Mouse (Mus musculus): ENCODE data around the gene Tgif1. TPM values are rescaled to one million over a fixed set of nuclear protein-coding genes. Genes with fewer than 3 reads are reported as not detected.

Gene Tgif1
- polyA plus RNA-seq, 1 experiment: 26.4 TPM

DNA sequence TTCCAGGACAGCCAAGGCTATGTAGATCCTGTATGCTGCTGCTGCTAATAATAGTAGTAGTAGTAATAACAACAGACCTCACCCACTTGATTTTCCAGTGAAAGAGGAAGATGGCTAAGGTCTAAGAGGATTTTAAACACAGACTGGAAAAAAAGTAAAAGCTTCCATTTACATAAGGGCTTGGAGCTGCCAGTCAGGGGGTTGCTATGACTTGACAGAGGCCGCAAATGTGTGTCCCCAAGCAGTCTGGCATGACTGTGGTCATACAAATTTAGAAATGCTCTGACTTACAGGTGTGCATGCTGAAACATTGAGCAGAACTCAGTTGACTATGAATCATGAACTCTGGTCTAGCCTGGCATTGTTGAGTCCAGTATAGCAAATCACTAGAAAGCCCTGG lies 45.5 kb downstream of the Tgif1 start:
- H3K36me3 ChIP-seq (ENCODE audit: control insufficient read depth, insufficient read depth, low read length): no peaks in the 10 kb centered on the region
- no peak for TF ChIP-seq POLR2A (IDR thresholded peaks at IDR 0.05; ENCODE audit: low read depth, low read length)
- no peak for TF ChIP-seq CTCF (IDR thresholded peaks at IDR 0.05; ENCODE audit: extremely low read depth, insufficient read length, insufficient replicate concordance, low read depth, low read length)
- peaks cover 2% of the 10 kb centered on the region; the same call in 1 of the 2 replicates for H3K4me1 ChIP-seq (ENCODE audit: control insufficient read depth, insufficient read depth, insufficient read length, low read length)
- H3K27ac ChIP-seq (ENCODE audit: insufficient read depth, low read depth, low read length): no peak overlapping the region
- H3K4me3 ChIP-seq (ENCODE audit: low read depth, low read length): no peak overlapping the region
- H3K27me3 ChIP-seq (ENCODE audit: control insufficient read depth, insufficient read depth, low read length): no peaks in the 10 kb centered on the region
- 98% methylated on average over 1 of the region's 1 CpGs for WGBS

DNA sequence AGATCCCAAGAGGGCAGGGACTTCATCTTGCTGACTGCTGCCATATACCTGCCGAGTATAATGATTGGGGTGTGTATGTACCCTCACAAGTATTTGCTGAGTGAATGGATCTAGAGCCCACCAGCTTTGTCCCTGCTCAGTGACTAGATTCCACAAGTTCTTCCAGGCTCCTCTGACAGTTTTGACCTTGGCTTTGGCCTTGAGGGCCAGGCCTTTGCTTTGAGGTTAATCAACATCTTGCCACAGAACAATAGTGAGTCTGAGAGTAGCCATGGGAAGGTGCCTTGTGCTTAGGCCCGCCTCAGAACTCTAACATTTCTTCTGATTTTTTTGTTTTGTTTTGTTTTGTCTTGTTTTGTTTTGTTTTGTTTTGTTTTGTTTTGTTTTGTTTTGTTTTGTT lies 46.7 kb downstream of the Tgif1 start:
- peaks cover 2% of the 10 kb centered on the region; the same call in 1 of the 2 replicates for H3K4me1 ChIP-seq (ENCODE audit: control insufficient read depth, insufficient read depth, insufficient read length, low read length)
- no peak for TF ChIP-seq CTCF (IDR thresholded peaks at IDR 0.05; ENCODE audit: extremely low read depth, insufficient read length, insufficient replicate concordance, low read depth, low read length)
- no peak for TF ChIP-seq POLR2A (IDR thresholded peaks at IDR 0.05; ENCODE audit: low read depth, low read length)
- WGBS: 88% methylated on average over 2 of the region's 2 CpGs
- H3K36me3 ChIP-seq (ENCODE audit: control insufficient read depth, insufficient read depth, low read length): no peaks in the 10 kb centered on the region
- H3K27ac ChIP-seq (ENCODE audit: insufficient read depth, low read depth, low read length): no peak overlapping the region
- H3K27me3 ChIP-seq (ENCODE audit: control insufficient read depth, insufficient read depth, low read length): no peaks in the 10 kb centered on the region
- H3K4me3 ChIP-seq (ENCODE audit: low read depth, low read length): no peak overlapping the region

GRCm38 (mm10) chr17:70805866-70806265 lies 47.5 kb downstream of the Tgif1 start:
- 93% methylated on average over 9 of the region's 9 CpGs for WGBS
- Histone ChIP-seq H3K27me3 (ENCODE audit: control insufficient read depth, insufficient read depth, low read length) (no peaks in the 10 kb centered on the region), H3K4me3 (ENCODE audit: low read depth, low read length) (no peak overlapping the region), H3K27ac (ENCODE audit: insufficient read depth, low read depth, low read length) (no peak overlapping the region), H3K36me3 (ENCODE audit: control insufficient read depth, insufficient read depth, low read length) (no peaks in the 10 kb centered on the region), H3K4me1 (ENCODE audit: control insufficient read depth, insufficient read depth, insufficient read length, low read length) (peaks cover 2% of the 10 kb centered on the region; the same call in 1 of the 2 replicates)
- TF ChIP-seq CTCF (IDR thresholded peaks at IDR 0.05; ENCODE audit: extremely low read depth, insufficient read length, insufficient replicate concordance, low read depth, low read length) (no peak), POLR2A (IDR thresholded peaks at IDR 0.05; ENCODE audit: low read depth, low read length) (no peak)

GRCm38 (mm10) chr17:70802022-70802421 lies 51.3 kb downstream of the Tgif1 start:
- H3K27me3 ChIP-seq (ENCODE audit: control insufficient read depth, insufficient read depth, low read length): no peaks in the 10 kb centered on the region
- H3K4me1 ChIP-seq (ENCODE audit: control insufficient read depth, insufficient read depth, insufficient read length, low read length): no peaks in the 10 kb centered on the region
- TF ChIP-seq CTCF (IDR thresholded peaks at IDR 0.05; ENCODE audit: extremely low read depth, insufficient read length, insufficient replicate concordance, low read depth, low read length) (no peak), POLR2A (IDR thresholded peaks at IDR 0.05; ENCODE audit: low read depth, low read length) (no peak)
- H3K27ac ChIP-seq (ENCODE audit: insufficient read depth, low read depth, low read length): no peak overlapping the region
- WGBS: 92% methylated on average over 14 of the region's 14 CpGs
- H3K4me3 ChIP-seq (ENCODE audit: low read depth, low read length): no peak overlapping the region
- H3K36me3 ChIP-seq (ENCODE audit: control insufficient read depth, insufficient read depth, low read length): no peaks in the 10 kb centered on the region

DNA sequence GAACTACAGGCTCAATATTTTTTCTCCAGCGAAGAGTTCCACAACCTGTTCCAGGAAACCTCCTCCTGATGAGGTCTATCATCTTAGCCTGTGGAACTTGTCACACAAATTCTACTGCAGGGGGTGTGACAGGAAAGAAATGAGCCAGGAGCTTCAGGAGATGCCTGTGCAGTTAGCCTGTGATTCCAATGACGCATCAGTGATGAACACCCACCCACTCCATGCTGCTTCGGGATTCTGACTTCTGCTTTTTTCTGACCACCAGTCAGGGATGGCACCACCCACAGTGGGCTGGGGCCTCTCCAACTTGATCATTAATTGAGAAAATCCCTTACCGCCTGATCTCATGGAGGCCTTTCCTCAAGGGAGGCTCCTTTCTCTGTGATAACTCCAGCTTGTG lies 54.1 kb downstream of the Tgif1 start:
- no peaks in the 10 kb centered on the region for H3K27me3 ChIP-seq (ENCODE audit: control insufficient read depth, insufficient read depth, low read length)
- TF ChIP-seq POLR2A (IDR thresholded peaks at IDR 0.05; ENCODE audit: low read depth, low read length) (no peak), CTCF (IDR thresholded peaks at IDR 0.05; ENCODE audit: extremely low read depth, insufficient read length, insufficient replicate concordance, low read depth, low read length) (no peak)
- WGBS: 84% methylated on average over 4 of the region's 4 CpGs
- H3K4me1 ChIP-seq (ENCODE audit: control insufficient read depth, insufficient read depth, insufficient read length, low read length): no peaks in the 10 kb centered on the region; the same call in 1 of the 2 replicates
- H3K36me3 ChIP-seq (ENCODE audit: control insufficient read depth, insufficient read depth, low read length): no peaks in the 10 kb centered on the region
- H3K27ac ChIP-seq (ENCODE audit: insufficient read depth, low read depth, low read length): no peak overlapping the region
- H3K4me3 ChIP-seq (ENCODE audit: low read depth, low read length): no peak overlapping the region

GRCm38 (mm10) chr17:70797773-70798045 lies 55.6 kb downstream of the Tgif1 start:
- Histone ChIP-seq H3K27ac (ENCODE audit: insufficient read depth, low read depth, low read length) (no peak overlapping the region), H3K4me3 (ENCODE audit: low read depth, low read length) (no peak overlapping the region), H3K27me3 (ENCODE audit: control insufficient read depth, insufficient read depth, low read length) (no peaks in the 10 kb centered on the region), H3K36me3 (ENCODE audit: control insufficient read depth, insufficient read depth, low read length) (no peaks in the 10 kb centered on the region), H3K4me1 (ENCODE audit: control insufficient read depth, insufficient read depth, insufficient read length, low read length) (no peaks in the 10 kb centered on the region; the same call in 1 of the 2 replicates)
- no peak for TF ChIP-seq CTCF (IDR thresholded peaks at IDR 0.05; ENCODE audit: extremely low read depth, insufficient read length, insufficient replicate concordance, low read depth, low read length)
- TF ChIP-seq POLR2A (IDR thresholded peaks at IDR 0.05; ENCODE audit: low read depth, low read length): no peak
- WGBS: 72% methylated on average over 1 of the region's 1 CpGs

DNA sequence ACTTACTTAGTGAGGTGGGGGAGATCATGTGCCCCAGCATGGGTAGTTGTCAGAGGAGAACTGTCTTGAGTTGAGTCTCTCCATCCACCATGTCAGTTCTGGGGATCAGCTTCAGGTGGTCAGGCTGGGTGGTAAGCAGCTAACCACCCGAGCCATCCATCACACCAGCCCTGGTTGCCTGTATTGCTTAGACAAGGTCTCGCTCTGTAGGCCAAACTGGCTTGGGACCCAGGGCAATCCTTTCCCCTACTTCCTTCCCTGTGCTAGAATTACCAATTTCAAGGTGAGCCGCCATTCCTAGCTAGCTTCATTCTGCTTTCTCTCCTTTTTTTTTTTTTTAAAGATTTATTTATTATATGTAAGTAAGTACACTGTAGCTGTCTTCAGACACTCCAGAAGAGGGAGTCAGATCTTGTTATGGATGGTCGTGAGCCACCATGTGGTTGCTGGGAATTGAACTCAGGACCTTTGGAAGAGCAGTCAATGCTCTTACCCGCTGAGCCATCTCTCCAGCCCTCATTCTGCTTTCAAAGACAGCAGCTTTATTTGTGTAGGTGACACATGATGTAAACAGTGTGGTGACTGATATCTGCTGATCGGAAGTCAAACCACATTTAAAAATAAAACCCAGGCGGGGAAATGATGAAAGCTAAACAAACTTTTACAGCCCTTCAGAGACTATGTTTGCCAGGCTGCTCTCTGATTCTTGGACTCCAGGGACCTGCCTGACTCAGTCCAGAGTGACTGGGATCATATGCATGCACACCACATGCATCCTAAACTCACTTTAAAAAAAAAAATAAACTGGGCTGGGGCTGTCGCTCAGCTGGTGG lies 56.2 kb downstream of the Tgif1 start:
- no peaks in the 10 kb centered on the region for H3K27me3 ChIP-seq (ENCODE audit: control insufficient read depth, insufficient read depth, low read length)
- no peak overlapping the region for H3K27ac ChIP-seq (ENCODE audit: insufficient read depth, low read depth, low read length)
- no peaks in the 10 kb centered on the region for H3K36me3 ChIP-seq (ENCODE audit: control insufficient read depth, insufficient read depth, low read length)
- H3K4me1 ChIP-seq (ENCODE audit: control insufficient read depth, insufficient read depth, insufficient read length, low read length): no peaks in the 10 kb centered on the region; the same call in 1 of the 2 replicates
- H3K4me3 ChIP-seq (ENCODE audit: low read depth, low read length): no peak overlapping the region
- TF ChIP-seq POLR2A (IDR thresholded peaks at IDR 0.05; ENCODE audit: low read depth, low read length) (no peak), CTCF (IDR thresholded peaks at IDR 0.05; ENCODE audit: extremely low read depth, insufficient read length, insufficient replicate concordance, low read depth, low read length) (no peak)
- 66% methylated on average over 8 of the region's 8 CpGs for WGBS

Measured in small intestine, adult 2 months (tissue).